Mouse (Mus musculus) left cerebral cortex, postnatal 14 days (tissue): Measurements from ENCODE around the gene Abhd6. TPM values are rescaled to one million over a fixed set of nuclear protein-coding genes. Genes with fewer than 3 reads are reported as not detected.

Experiments
- DNase-seq, 2 experiments: peaks; one replicate each; pipeline ENCODE4 v3.0.0; 2021 to 2022; ENCODE audit warnings: low spot score in 2 of 2, mixed read lengths in 1 of 2
- intact Hi-C: fragments of 180-260 bp; cut with DNase I; formaldehyde crosslinking; loops from one replicate; pipeline ENCODE4 v1.15.1; 2025
- long read RNA-seq, 2 experiments: library from polyadenylated mRNA; stranded (forward); transcript quantifications; one replicate each; pipeline ENCODE4 v2.0.0; 2021
- total RNA-seq, 2 experiments: library from RNA; stranded (reverse); gene quantifications; 2 replicates each; pipeline ENCODE4 v1.2.3; 2021

Gene Abhd6
- total RNA-seq = 10 to 100 TPM; 64.7 to 70.0 TPM
- long read RNA-seq, experiment 1, transcript Abhd6-202 (9 exons, 2,226 nt) = major isoform, 78 of 121 reads
- long read RNA-seq, experiment 1, transcript Abhd6-203 (8 exons, 1,958 nt) = minor isoform, 7 of 121 reads
- long read RNA-seq, experiment 1, partial matches to known transcripts = 28 of 121 reads
- long read RNA-seq, experiment 1, other reads (novel, unspliced or antisense) = 6 of 121 reads
- long read RNA-seq, experiment 2, transcript Abhd6-203 (8 exons, 1,958 nt) = minor isoform, 8 of 90 reads
- long read RNA-seq, experiment 2, transcript Abhd6-202 (9 exons, 2,226 nt) = major isoform, 60 of 90 reads
- long read RNA-seq, experiment 2, partial matches to known transcripts = 14 of 90 reads
- long read RNA-seq, experiment 2, other reads (novel, unspliced or antisense) = 4 of 90 reads

- intact Hi-C loops = no loop called here
- peak; percentile 86 to 87 for DNase-seq
Measured at GRCm38 (mm10) chr14:8002432-8003092, at the start of gene Abhd6. Gene Abhd6, plus strand, starts transcription at chr14:8002902.

- DNase-seq = no peak
- intact Hi-C loops = no loop called here
Measured at GRCm38 (mm10) chr14:7954071-7954471, 48.6 kb upstream of the Abhd6 start.

- no peak for DNase-seq
- intact Hi-C loops = no loop called here
Measured at GRCm38 (mm10) chr14:7956427-7956826, 46.3 kb upstream of the Abhd6 start.

- no peak for DNase-seq
- intact Hi-C loops = no loop called here
Measured at GRCm38 (mm10) chr14:7957049-7957448, 45.7 kb upstream of the Abhd6 start, which contains the start of gene Gm45521. Gene Gm45521, plus strand, starts transcription at chr14:7957288.

GRCm38 (mm10) chr14:7960616-7961015 lies 42.1 kb upstream of the Abhd6 start:
- DNase-seq = peak; percentile 46 to 72
- intact Hi-C loops = loop anchor here (5.0 to 10.0 kb wide), 3 partner anchors 143 to 387 kb away; partner anchors contain the start of gene Flnb

GRCm38 (mm10) chr14:7961714-7962113 lies 41.0 kb upstream of the Abhd6 start:
- intact Hi-C loops = loop anchor here (5.0 to 10.0 kb wide), 3 partner anchors 144 to 386 kb away; partner anchors contain the start of gene Flnb
- DNase-seq = no peak

GRCm38 (mm10) chr14:7962626-7963025 lies 40.1 kb upstream of the Abhd6 start:
- no peak for DNase-seq
- intact Hi-C loops = loop anchor here (5.0 to 10.0 kb wide), 3 partner anchors 145 to 385 kb away; partner anchors contain the start of gene Flnb

GRCm38 (mm10) chr14:7963160-7963559 lies 39.5 kb upstream of the Abhd6 start:
- intact Hi-C loops = loop anchor here (5.0 to 10.0 kb wide), 3 partner anchors 146 to 384 kb away; partner anchors contain the start of gene Flnb
- DNase-seq = no peak

GRCm38 (mm10) chr14:7964219-7964889 lies 38.3 kb upstream of the Abhd6 start:
- peak; percentile 87 to 88 for DNase-seq
- intact Hi-C loops = loop anchor here (2.0 to 10.0 kb wide), 5 partner anchors 32 to 383 kb away; partner anchors contain the start of gene Flnb

- intact Hi-C loops = no loop called here
- no peak for DNase-seq
Measured at GRCm38 (mm10) chr14:7971889-7972493, 30.7 kb upstream of the Abhd6 start.

- intact Hi-C loops = no loop called here
- no peak for DNase-seq
Measured at GRCm38 (mm10) chr14:7974643-7975042, 28.1 kb upstream of the Abhd6 start.

- intact Hi-C loops = no loop called here
Measured at GRCm38 (mm10) chr14:7975177-7975576, 27.5 kb upstream of the Abhd6 start.

GRCm38 (mm10) chr14:7977471-7977870 lies 25.2 kb upstream of the Abhd6 start:
- no peak for DNase-seq
- intact Hi-C loops = no loop called here

More at GRCm38 (mm10) chr14:7975177-7975576, 27.5 kb upstream of the Abhd6 start:
- DNase-seq = no peak

GRCm38 (mm10) chr14:7978183-7978582 lies 24.5 kb upstream of the Abhd6 start:
- intact Hi-C loops = no loop called here
- DNase-seq = no peak

GRCm38 (mm10) chr14:7981226-7981625 lies 21.5 kb upstream of the Abhd6 start:
- intact Hi-C loops = no loop called here
- DNase-seq = no peak

- intact Hi-C loops = no loop called here
- no peak for DNase-seq
Measured at GRCm38 (mm10) chr14:7986913-7987312, 15.8 kb upstream of the Abhd6 start.

- intact Hi-C loops = no loop called here
- DNase-seq = no peak
Measured at GRCm38 (mm10) chr14:7989371-7989770, 13.3 kb upstream of the Abhd6 start.

- intact Hi-C loops = no loop called here
- no peak for DNase-seq
Measured at GRCm38 (mm10) chr14:7989961-7990360, 12.7 kb upstream of the Abhd6 start.

GRCm38 (mm10) chr14:7991108-7991776 lies 11.5 kb upstream of the Abhd6 start:
- no peak for DNase-seq
- intact Hi-C loops = no loop called here
